Mouse (Mus musculus) liver, embryonic 13.5 days (tissue): ENCODE data around the gene Flywch2. TPM values are rescaled to one million over a fixed set of nuclear protein-coding genes. Genes with fewer than 3 reads are reported as not detected.

ENCODE experiments used
- ATAC-seq: fragments of 200-750 bp; cut with Nextera tagmentation; 2 replicates; pipeline ENCODE4 v1.8.0; 2017; ENCODE audit warnings: low read depth, mild to moderate bottlenecking, moderate number of reproducible peaks, moderate library complexity
- DNase-seq: peaks from one replicate; pipeline ENCODE4 v3.0.0; 2022
- H3K27ac ChIP-seq: fragments of 300-500 bp; sonication (generic); 2 replicates; pipeline ENCODE4 v1.5.1; 2015; ENCODE audit warnings: moderate library complexity, mild to moderate bottlenecking, inconsistent platforms
- H3K27me3 ChIP-seq: fragments of 300-500 bp; sonication (generic); 2 replicates; pipeline ENCODE4 v1.6.1; 2015; ENCODE audit warnings: mild to moderate bottlenecking, inconsistent platforms
- H3K36me3 ChIP-seq: fragments of 300-500 bp; sonication (generic); 2 replicates; pipeline ENCODE4 v1.6.1; 2015; ENCODE audit warnings: mild to moderate bottlenecking, inconsistent platforms
- H3K4me1 ChIP-seq: fragments of 300-500 bp; sonication (generic); replicated peaks from 2 replicates; pipeline ENCODE4 v1.6.1; 2015; ENCODE audit warnings: inconsistent platforms
- H3K4me2 ChIP-seq: fragments of 300-500 bp; sonication (generic); 2 replicates; pipeline ENCODE4 v1.6.1; 2015; ENCODE audit warnings: inconsistent platforms, mild to moderate bottlenecking, moderate library complexity
- H3K4me3 ChIP-seq: fragments of 300-500 bp; sonication (generic); replicated peaks from 2 replicates; pipeline ENCODE4 v1.5.1; 2015; ENCODE audit warnings: mild to moderate bottlenecking, inconsistent platforms
- H3K9ac ChIP-seq: fragments of 300-500 bp; sonication (generic); 2 replicates; pipeline ENCODE4 v1.6.1; 2015; ENCODE audit warnings: mild to moderate bottlenecking, inconsistent platforms
- H3K9me3 ChIP-seq: fragments of 300-500 bp; sonication (generic); replicated peaks from 2 replicates; pipeline ENCODE4 v1.6.1; 2016; ENCODE audit warnings: inconsistent platforms
- WGBS: fragments of 180-500 bp; shearing (Covaris S2); methylation state at CpG from one replicate; pipeline ENCODE4 v1.1.7; 2015; ENCODE audit not compliant: insufficient replicate concordance; 5-methylcytosine and 5-hydroxymethylcytosine counted together
- polyA plus RNA-seq: library from polyadenylated mRNA; unstranded; fragments of >200 nt; fragmentation: Nextera tagmentation; extraction: Ambion mirVana; gene quantifications from 2 replicates; pipeline ENCODE4 v1.2.1, GENCODE M21; 2015

Gene Flywch2
- polyA plus RNA-seq, 1 experiment from 2014 or later, result 1.4 TPM

DNA sequence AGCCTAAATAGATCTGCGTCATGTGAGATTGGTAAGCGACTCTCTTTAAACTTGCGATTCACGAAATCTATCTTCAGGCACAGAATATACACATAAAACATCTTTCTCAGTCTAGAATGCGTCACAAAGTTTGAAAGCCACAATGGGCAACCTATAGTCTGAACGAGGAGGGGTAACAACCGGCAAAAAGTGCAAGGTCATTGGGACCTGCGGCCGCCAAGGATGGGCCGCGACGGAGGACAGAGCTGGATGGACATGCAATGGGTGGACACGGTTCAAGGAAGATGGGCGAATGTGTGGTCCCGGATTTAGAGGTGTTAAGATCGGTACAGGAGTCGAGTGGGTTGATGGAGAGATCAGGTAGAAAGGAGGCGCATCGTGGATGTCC lies 15.0 kb downstream of the Flywch2 start:
- DNase-seq (peak; percentile 32), ATAC-seq (peak; percentile 22; the same call in 1 of the 2 replicates)
- Histone ChIP-seq H3K27me3 (no peaks in the 10 kb centered on the region), H3K9me3 (no peaks in the 10 kb centered on the region), H3K27ac (peak overlapping the region; percentile 77), H3K9ac (peak overlapping the region; percentile 96), H3K4me3 (peak overlapping the region; percentile 96), H3K4me2 (peak overlapping the region; percentile 93), H3K36me3 (no peaks in the 10 kb centered on the region), H3K4me1 (peaks cover 25% of the 10 kb centered on the region)
- 2% methylated on average over 19 of the region's 19 CpGs for WGBS

DNA sequence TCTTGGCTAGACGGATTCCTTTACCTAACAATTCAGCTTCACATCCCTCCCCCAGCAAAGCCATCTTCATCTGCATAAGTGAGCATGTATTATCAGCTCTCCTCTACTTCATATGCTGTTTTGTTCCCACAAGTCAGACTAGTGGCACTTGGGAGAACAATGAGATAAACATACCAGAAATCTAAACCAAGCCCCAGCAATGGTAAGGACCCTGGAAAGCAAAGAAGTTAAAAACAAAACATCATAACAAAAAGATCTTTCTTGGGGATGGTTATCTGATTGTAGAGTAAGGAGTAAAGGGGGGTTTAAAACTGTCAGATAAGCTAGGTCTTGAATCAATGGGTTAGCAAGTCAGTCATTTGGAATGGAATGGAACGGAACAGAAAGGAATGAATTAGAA lies 15.4 kb downstream of the Flywch2 start:
- Histone ChIP-seq H3K27me3 (no peaks in the 10 kb centered on the region), H3K4me1 (peaks cover 25% of the 10 kb centered on the region), H3K4me2 (peak overlapping the region; percentile 93), H3K9me3 (no peaks in the 10 kb centered on the region), H3K27ac (no peak overlapping the region), H3K36me3 (no peaks in the 10 kb centered on the region), H3K9ac (peak overlapping the region; percentile 96), H3K4me3 (peak overlapping the region; percentile 96)
- ATAC-seq (no peak), DNase-seq (no peak)
- 29% methylated on average over 2 of the region's 2 CpGs for WGBS

DNA sequence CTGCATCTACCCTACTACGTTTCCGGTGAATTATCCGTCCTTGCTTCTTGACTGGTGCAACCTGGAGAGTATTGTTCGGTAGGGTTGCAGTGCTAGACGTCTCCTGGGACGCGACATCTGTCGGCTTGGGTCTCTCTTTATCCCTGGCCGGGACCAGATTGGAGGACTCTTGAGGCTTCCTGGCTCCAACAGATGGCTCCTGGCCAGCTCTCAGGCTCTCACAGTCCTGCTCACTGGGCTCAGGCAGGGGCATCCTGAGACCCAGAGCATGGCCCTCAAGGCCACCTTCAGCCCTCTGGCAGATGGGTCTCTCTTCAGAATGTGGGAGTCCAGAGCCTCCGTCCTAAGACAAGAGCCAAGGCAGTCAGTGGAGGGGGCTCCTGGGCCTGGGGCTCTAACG lies 22.9 kb downstream of the Flywch2 start:
- ATAC-seq (no peak), DNase-seq (no peak)
- Histone ChIP-seq H3K9me3 (no peaks in the 10 kb centered on the region), H3K27me3 (no peaks in the 10 kb centered on the region), H3K4me1 (peaks cover 7% of the 10 kb centered on the region), H3K9ac (no peak overlapping the region), H3K4me2 (no peak overlapping the region), H3K36me3 (peaks cover 6% of the 10 kb centered on the region; the same call in 1 of the 2 replicates), H3K4me3 (no peak overlapping the region), H3K27ac (no peak overlapping the region)
- 79% methylated on average over 11 of the region's 11 CpGs for WGBS

DNA sequence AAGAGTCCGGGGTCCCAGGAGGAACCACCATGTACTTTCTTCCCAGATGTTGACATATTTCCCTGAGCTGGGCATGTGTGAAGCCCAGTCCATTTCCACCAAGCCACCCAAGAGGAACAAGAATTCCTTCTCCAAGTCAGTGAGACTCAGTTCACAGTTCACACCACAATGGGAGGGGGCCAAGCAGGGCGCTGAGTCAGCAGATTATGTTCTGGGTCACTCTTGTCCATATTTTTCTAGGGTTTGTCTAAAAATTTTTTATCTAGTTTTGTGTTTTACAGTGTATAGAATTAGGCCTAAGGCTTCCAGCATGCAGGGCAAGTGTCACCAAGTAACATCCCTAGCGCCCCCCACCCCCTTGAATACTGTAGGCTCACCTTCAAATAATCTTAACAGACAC lies 24.7 kb downstream of the Flywch2 start:
- no peak overlapping the region for H3K27ac ChIP-seq
- peaks cover 7% of the 10 kb centered on the region for H3K4me1 ChIP-seq
- H3K4me3 ChIP-seq, result no peak overlapping the region
- DNase-seq (no peak), ATAC-seq (no peak)
- WGBS, result 73% methylated on average over 3 of the region's 3 CpGs
- H3K9ac ChIP-seq, result no peak overlapping the region
- H3K4me2 ChIP-seq, result no peak overlapping the region
- H3K9me3 ChIP-seq, result no peaks in the 10 kb centered on the region
- no peaks in the 10 kb centered on the region for H3K27me3 ChIP-seq
- H3K36me3 ChIP-seq, result peaks cover 9% of the 10 kb centered on the region

DNA sequence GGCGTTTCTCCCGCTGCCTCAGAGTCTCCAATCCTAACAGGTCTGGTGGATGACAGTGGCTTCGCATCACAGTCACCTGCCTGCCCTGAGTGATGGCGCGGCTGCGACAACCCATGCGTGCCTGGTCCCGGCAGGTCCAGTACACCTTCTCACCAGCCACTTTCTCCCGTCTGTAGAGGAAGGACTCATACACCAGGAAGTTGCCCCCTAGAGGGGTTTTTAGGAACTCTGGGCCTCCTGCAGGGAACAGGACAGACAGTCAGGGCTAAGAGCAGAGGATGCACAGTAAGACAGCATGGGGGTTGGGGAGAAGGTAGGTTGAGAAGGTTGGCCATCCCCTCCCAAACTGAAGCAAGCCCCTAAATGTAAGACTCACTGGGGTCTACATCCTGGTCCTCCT lies 25.6 kb downstream of the Flywch2 start:
- Histone ChIP-seq H3K4me2 (no peak overlapping the region), H3K4me3 (no peak overlapping the region), H3K9ac (no peak overlapping the region), H3K4me1 (peaks cover 7% of the 10 kb centered on the region), H3K27me3 (no peaks in the 10 kb centered on the region), H3K27ac (no peak overlapping the region), H3K9me3 (no peaks in the 10 kb centered on the region), H3K36me3 (peaks cover 14% of the 10 kb centered on the region)
- ATAC-seq (0 out of 2 replicates have a peak, but pooled peaks have one; percentile 34), DNase-seq (no peak)
- 84% methylated on average over 9 of the region's 9 CpGs for WGBS

DNA sequence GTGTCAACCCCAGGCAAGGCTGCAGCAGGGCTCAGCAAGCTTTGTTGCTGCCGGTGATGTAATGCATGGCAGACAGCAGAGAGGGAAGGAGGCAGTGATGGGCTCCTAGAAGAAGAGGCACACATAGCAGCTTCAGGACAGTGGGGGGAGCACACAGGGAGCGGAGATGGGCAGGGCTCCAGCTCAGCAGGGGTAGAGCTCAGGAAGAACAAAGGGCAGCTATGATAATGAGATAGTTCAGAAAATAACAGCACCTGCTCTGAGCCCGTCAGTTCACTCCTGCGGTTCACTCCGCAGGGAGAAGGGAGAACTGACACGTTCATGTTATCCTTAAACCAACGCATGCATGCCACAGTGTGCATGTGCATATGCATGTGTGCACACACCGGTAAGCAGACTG lies 27.1 kb downstream of the Flywch2 start:
- Histone ChIP-seq H3K27me3 (no peaks in the 10 kb centered on the region), H3K9ac (no peak overlapping the region), H3K36me3 (peaks cover 14% of the 10 kb centered on the region), H3K9me3 (no peaks in the 10 kb centered on the region), H3K4me2 (no peak overlapping the region), H3K4me3 (no peak overlapping the region), H3K4me1 (peaks cover 7% of the 10 kb centered on the region), H3K27ac (no peak overlapping the region)
- ATAC-seq (no peak), DNase-seq (no peak)
- 82% methylated on average over 8 of the region's 8 CpGs for WGBS

DNA sequence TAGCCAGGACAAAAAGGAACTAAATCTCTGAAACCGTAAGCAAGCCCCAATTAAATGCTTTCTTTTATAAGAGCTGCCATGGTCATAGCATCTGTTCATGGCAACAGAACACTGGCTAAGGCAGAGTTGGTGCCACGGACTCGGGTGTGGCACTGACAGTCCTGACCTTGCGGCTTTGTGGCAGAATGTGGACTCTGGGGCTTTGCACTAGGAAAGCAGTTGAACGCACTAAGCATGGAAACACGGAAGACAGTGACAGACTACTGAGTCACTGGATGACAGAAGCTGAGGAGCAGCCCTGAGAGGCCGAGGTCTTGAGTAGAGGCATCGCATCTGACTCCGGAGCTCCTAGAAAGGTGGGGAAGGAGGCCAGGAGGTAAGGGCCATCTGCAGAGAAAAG lies 28.3 kb downstream of the Flywch2 start:
- Histone ChIP-seq H3K4me3 (no peak overlapping the region), H3K27ac (no peak overlapping the region), H3K9me3 (no peaks in the 10 kb centered on the region), H3K4me1 (no peaks in the 10 kb centered on the region), H3K9ac (no peak overlapping the region), H3K27me3 (no peaks in the 10 kb centered on the region), H3K36me3 (peaks cover 16% of the 10 kb centered on the region), H3K4me2 (no peak overlapping the region)
- ATAC-seq (no peak), DNase-seq (no peak)
- 79% methylated on average over 9 of the region's 9 CpGs for WGBS

DNA sequence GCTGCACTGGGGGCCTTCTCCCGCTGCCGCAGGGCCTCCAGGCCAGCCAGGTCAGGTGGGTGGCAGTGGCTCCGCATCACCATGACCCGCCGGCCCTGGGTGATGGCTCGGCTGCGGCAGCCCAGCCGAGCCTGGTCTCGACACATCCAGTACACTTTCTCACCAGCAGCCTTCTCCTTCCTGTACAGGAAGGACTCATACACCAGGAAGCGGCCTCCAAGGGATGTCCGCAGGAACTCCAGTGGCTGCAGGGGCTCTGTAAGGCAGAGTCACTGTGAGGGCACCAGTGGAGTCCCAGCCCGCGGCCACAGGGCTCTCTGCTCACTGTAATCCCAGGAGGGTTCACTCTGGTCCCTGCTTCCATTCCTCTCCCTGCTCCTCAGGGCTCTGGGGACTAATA lies 30.2 kb downstream of the Flywch2 start:
- peak; percentile 52 for ATAC-seq
- no peaks in the 10 kb centered on the region for H3K9me3 ChIP-seq
- no peaks in the 10 kb centered on the region for H3K27me3 ChIP-seq
- DNase-seq, result no peak
- no peak overlapping the region for H3K4me2 ChIP-seq
- H3K27ac ChIP-seq, result peak overlapping the region; percentile 19; the same call in 1 of the 2 replicates
- no peak overlapping the region for H3K4me3 ChIP-seq
- 67% methylated on average over 12 of the region's 13 CpGs for WGBS
- peaks cover 15% of the 10 kb centered on the region for H3K36me3 ChIP-seq
- no peaks in the 10 kb centered on the region for H3K4me1 ChIP-seq
- H3K9ac ChIP-seq, result no peak overlapping the region

DNA sequence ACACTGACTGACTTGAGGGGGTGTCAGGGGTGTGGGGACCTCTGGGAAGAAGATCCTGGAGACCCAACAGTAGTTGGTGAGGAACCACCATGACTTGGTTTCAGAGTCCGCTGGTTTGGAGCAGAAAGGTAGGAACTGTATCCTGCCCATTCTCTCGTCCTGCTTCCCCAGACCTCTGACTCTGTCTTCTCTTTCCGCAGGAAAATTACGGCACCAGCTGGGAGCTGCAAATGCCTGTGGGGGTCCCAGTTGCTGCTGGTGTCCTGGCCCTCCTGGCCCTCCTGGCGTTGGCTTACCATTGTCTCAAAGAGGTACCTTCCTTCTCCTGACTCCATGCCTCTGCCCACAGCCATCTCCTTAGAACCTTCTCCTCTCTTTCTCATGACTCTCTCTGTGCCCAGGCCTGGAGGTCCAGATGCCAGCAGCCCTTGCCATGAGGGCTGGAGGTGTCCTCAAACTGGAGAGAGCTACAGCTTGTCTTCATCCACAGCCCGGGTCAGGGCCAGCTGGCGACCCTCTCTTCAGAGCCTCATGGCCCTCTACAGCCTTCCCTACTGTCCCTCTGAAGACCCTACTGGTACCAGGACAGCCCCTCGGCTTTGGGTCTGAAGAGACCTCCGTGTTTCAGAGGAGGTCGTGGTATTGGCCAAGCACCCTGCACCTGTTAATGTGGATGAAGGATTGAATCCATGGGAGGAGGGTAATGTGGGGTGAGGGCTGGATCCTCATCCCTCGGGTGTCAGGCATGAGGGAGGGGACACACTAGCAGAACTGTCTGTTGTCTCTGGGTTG lies 36.3 kb downstream of the Flywch2 start:
- Histone ChIP-seq H3K36me3 (peaks cover 5% of the 10 kb centered on the region; the same call in 1 of the 2 replicates), H3K4me1 (peaks cover 20% of the 10 kb centered on the region), H3K27me3 (peaks cover 42% of the 10 kb centered on the region), H3K9me3 (no peaks in the 10 kb centered on the region), H3K4me2 (peak overlapping the region; percentile 38), H3K4me3 (peak overlapping the region; percentile 21), H3K27ac (no peak overlapping the region), H3K9ac (0 out of 2 replicates have a peak overlapping the region, but pooled peaks have one; percentile 2)
- DNase-seq, result no peak
- ATAC-seq, result no peak
- WGBS, result 64% methylated on average over 11 of the region's 11 CpGs

DNA sequence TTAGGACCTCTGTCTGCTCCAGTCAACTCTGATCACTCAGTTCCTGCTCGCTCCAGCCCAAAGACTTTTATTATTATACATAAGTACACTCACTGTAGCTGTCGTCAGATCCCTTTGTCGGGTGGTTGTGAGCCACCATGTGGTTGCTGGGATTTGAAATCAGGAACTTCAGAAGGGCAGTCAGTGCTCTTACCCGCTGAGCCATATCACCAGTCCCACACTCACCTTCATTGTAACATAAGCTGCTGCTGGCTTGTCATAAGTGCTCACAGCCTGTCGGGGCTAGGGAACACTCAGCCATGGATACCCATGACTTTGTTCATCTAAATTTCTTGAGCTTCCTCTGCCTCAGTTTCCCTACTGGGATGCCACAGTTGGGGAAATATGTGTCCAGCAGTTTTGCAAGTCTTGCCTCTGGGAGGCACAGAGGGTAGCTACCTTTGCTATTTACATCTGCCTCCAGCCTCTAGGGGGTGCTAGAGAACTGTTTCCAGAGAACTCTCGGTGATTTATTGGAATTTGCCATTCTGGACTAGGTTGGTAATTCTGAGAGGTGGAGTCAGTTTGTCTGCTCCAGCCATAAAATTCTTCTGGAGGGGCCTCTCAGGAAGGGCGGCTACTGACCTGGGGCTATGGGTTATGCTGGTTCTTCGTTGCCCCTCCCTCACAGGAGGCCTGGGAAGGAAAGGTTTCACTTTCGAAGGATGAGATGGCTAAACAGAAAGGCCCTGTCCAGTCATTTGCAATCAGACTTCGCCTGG lies 37.1 kb downstream of the Flywch2 start:
- no peaks in the 10 kb centered on the region for H3K9me3 ChIP-seq
- H3K27me3 ChIP-seq, result peaks cover 50% of the 10 kb centered on the region
- H3K4me1 ChIP-seq, result peaks cover 20% of the 10 kb centered on the region
- WGBS, result 24% methylated on average over 10 of the region's 10 CpGs
- H3K4me3 ChIP-seq, result peak overlapping the region; percentile 21
- ATAC-seq, result peak; percentile 11; the same call in 1 of the 2 replicates
- DNase-seq, result peak; percentile 60
- peak overlapping the region; percentile 38 for H3K4me2 ChIP-seq
- 0 out of 2 replicates have a peak overlapping the region, but pooled peaks have one; percentile 2 for H3K9ac ChIP-seq
- H3K27ac ChIP-seq, result no peak overlapping the region
- H3K36me3 ChIP-seq, result peaks cover 5% of the 10 kb centered on the region; the same call in 1 of the 2 replicates

DNA sequence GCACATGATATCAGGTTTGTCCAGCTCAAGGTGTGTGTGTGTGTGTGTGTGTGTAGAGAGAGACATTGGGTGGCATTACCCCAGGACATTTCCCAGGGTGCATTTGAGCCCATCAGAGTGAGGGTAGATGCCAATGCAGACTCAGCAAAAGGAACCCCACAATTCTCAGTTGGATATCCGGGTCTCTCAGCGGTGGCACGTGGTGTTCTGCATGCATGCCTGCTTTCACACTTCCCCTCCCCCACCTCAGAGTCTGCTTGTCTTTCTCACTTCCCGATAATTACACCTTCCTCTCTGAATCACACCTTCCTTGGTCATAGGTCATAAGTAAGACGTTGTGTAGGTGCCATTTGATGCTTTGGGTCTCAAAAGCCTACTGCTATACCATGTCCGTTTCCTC lies 37.9 kb downstream of the Flywch2 start:
- DNase-seq (no peak), ATAC-seq (no peak)
- no peak overlapping the region for H3K9ac ChIP-seq
- no peak overlapping the region for H3K27ac ChIP-seq
- H3K27me3 ChIP-seq, result peaks cover 57% of the 10 kb centered on the region
- H3K4me1 ChIP-seq, result peaks cover 20% of the 10 kb centered on the region
- H3K9me3 ChIP-seq, result no peaks in the 10 kb centered on the region
- H3K4me2 ChIP-seq, result no peak overlapping the region
- WGBS, result 17% methylated on average over 6 of the region's 6 CpGs
- peaks cover 5% of the 10 kb centered on the region; the same call in 1 of the 2 replicates for H3K36me3 ChIP-seq
- no peak overlapping the region for H3K4me3 ChIP-seq
